Mouse (Mus musculus) spleen, adult 2 months (tissue): ENCODE data around the gene Epop.

Experiments used
- CTCF ChIP-seq: fragments of 200-500 bp; IDR thresholded peaks from 2 replicates; pipeline ENCODE4 v1.5.1; 2011; ENCODE audit warnings: mild to moderate bottlenecking, inconsistent platforms; ENCODE audit not compliant: insufficient read depth, insufficient read length, insufficient replicate concordance; ENCODE audit errors: extremely low read depth
- POLR2A ChIP-seq: fragments of 200-500 bp; IDR thresholded peaks from 2 replicates; pipeline ENCODE4 v1.6.1; 2011; ENCODE audit warnings: low read depth, low read length, inconsistent platforms

DNA sequence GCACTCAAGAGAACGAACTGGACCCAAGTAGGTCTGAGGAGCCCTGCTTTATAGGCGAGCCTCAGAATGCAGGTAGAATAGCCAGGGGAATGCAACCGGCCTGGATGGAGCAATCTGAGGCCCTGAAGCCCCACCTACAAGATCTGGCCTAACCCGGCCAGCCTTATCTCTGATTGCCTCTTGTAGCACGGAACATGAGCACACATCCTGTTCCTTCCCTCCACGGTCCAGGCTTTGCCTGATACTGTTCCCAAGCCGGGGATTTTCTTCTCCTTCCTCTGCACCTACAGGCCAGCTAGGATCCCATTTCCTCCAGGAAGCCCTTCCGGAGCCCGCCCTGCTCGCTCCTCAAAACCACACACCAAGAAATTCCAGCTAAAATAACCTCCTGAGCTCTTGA, 43.6 kb downstream of the Epop start:
- TF ChIP-seq CTCF (no peak), POLR2A (no peak)
